ENCODE assay signal across 25 mouse cellular contexts in the genomic region with DNA sequence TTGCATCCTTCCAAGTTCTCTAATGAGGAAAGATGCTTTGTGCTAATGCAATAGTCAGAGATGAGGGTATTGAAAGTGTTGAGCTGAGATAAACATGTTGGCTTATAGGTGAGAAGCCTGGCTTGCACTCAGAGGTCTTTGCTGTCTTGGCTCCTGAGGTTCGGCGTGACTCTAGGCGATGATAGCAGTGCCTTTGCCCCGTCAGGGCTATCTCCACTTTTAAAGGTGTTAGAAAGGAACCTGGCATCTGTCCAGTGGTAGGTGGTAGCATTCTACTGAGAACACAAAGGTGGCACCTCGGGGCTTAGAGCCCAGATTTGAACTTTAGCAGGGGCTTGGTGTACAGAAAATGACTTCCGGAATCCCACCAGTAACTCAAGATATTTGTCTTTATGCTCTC.
DNase-seq lines count a peak whose midpoint lies in the region; ATAC-seq lines count a peak whose summit lies in the region.
"Had no signal": no experiment of that assay in that cellular context is flagged by ENCODE, and none has a peak within 500 bp of the region (broad histone marks: within the 10 kb centered on the region; RNA-seq: fewer than 3 reads in every experiment).

No protein-coding gene starts in this region.

- no peaks in the 10 kb centered on the region; the same call in 1 of the 2 replicates for H3K9me3 ChIP-seq in heart, embryonic 11.5 days (replicated peaks; ENCODE audit: control insufficient read depth, low read length)
- H3K9me3 ChIP-seq in heart, embryonic 15.5 days (replicated peaks) = no peaks in the 10 kb centered on the region
- H3K9me3 ChIP-seq in heart, embryonic 10.5 days = no peaks in the 10 kb centered on the region
- H3K9me3 ChIP-seq in midbrain, embryonic 11.5 days (ENCODE audit: control insufficient read depth, low read length) = no peaks in the 10 kb centered on the region
- H3K9me3 ChIP-seq in midbrain, embryonic 14.5 days (ENCODE audit: control insufficient read depth, low read length) = no peaks in the 10 kb centered on the region
- H3K9me3 ChIP-seq: embryonic facial prominence, embryonic 10.5 days; embryonic facial prominence, embryonic 12.5 days; forebrain, embryonic 13.5 days; G1E had no signal

- H3K27ac ChIP-seq in heart, embryonic 11.5 days (ENCODE audit: low read depth, low read length) = no peak overlapping the region
- no peak overlapping the region for H3K27ac ChIP-seq in heart, embryonic 15.5 days
- no peak overlapping the region for H3K27ac ChIP-seq in heart, embryonic 10.5 days
- H3K27ac ChIP-seq in midbrain, embryonic 11.5 days (ENCODE audit: low read depth, low read length) = no peak overlapping the region
- no peak overlapping the region for H3K27ac ChIP-seq in midbrain, embryonic 14.5 days (replicated peaks; ENCODE audit: low read depth, low read length)
- H3K27ac ChIP-seq: embryonic facial prominence, embryonic 10.5 days; embryonic facial prominence, embryonic 12.5 days; forebrain, embryonic 13.5 days had no signal

- H3K9ac ChIP-seq in heart, embryonic 11.5 days (ENCODE audit: low read depth, low read length) = no peak overlapping the region
- no peak overlapping the region for H3K9ac ChIP-seq in heart, embryonic 15.5 days
- no peak overlapping the region for H3K9ac ChIP-seq in midbrain, embryonic 11.5 days (ENCODE audit: low read length)
- H3K9ac ChIP-seq in midbrain, embryonic 14.5 days (replicated peaks; ENCODE audit: low read length) = no peak overlapping the region
- H3K9ac ChIP-seq: embryonic facial prominence, embryonic 12.5 days; forebrain, embryonic 13.5 days had no signal

- ATAC-seq in heart, embryonic 11.5 days (replicated peaks; ENCODE audit: insufficient number of reproducible peaks, low FRiP score, low TSS enrichment) = no peak
- peak; percentile 60; the same call in 1 of the 2 replicates for ATAC-seq in heart, embryonic 15.5 days (replicated peaks; ENCODE audit: insufficient number of reproducible peaks, insufficient read depth, low FRiP score, low read depth)
- ATAC-seq in midbrain, embryonic 11.5 days (ENCODE audit: low FRiP score) = no peak
- no peak for ATAC-seq in midbrain, embryonic 14.5 days (ENCODE audit: low FRiP score, low TSS enrichment)
- ATAC-seq: activated CD4-positive, CD25-positive, alpha-beta regulatory T cell, adult 4 months; CD4-positive, CD25-positive, alpha-beta regulatory T cell, adult 4 months; forebrain, embryonic 13.5 days; Patski had no signal

- intact Hi-C loops in heart, postnatal 10 days (cut with DNase I) = no loop called here

- no peak overlapping the region for H3K4me2 ChIP-seq in heart, embryonic 11.5 days
- H3K4me2 ChIP-seq in heart, embryonic 15.5 days = no peak overlapping the region
- H3K4me2 ChIP-seq in midbrain, embryonic 11.5 days = no peak overlapping the region
- H3K4me2 ChIP-seq in midbrain, embryonic 14.5 days (ENCODE audit: low read length) = no peak overlapping the region
- H3K4me2 ChIP-seq: embryonic facial prominence, embryonic 12.5 days; forebrain, embryonic 13.5 days had no signal

- WGBS in heart, embryonic 11.5 days (ENCODE audit: insufficient replicate concordance) = 60% methylated on average over 6 of the region's 6 CpGs
- 46% methylated on average over 6 of the region's 6 CpGs for WGBS in heart, embryonic 15.5 days
- 68% methylated on average over 6 of the region's 6 CpGs for WGBS in heart, embryonic 10.5 days
- WGBS in midbrain, embryonic 11.5 days = 90% methylated on average over 6 of the region's 6 CpGs
- 91% methylated on average over 6 of the region's 6 CpGs for WGBS in midbrain, embryonic 14.5 days

- no peaks in the 10 kb centered on the region for H3K4me1 ChIP-seq in heart, embryonic 11.5 days (ENCODE audit: control insufficient read depth, insufficient read depth, low read length)
- peaks cover 5% of the 10 kb centered on the region; the same call in 1 of the 2 replicates for H3K4me1 ChIP-seq in heart, embryonic 15.5 days (replicated peaks)
- no peaks in the 10 kb centered on the region for H3K4me1 ChIP-seq in heart, embryonic 10.5 days
- no peaks in the 10 kb centered on the region for H3K4me1 ChIP-seq in midbrain, embryonic 11.5 days (ENCODE audit: control insufficient read depth, insufficient read depth, low read length)
- H3K4me1 ChIP-seq in midbrain, embryonic 14.5 days (ENCODE audit: control insufficient read depth, insufficient read depth, low read length) = no peaks in the 10 kb centered on the region
- H3K4me1 ChIP-seq: embryonic facial prominence, embryonic 10.5 days; embryonic facial prominence, embryonic 12.5 days had no signal

- H3K27me3 ChIP-seq in heart, embryonic 11.5 days (ENCODE audit: control insufficient read depth, insufficient read depth, low read length) = no peaks in the 10 kb centered on the region
- no peaks in the 10 kb centered on the region for H3K27me3 ChIP-seq in heart, embryonic 15.5 days
- H3K27me3 ChIP-seq in heart, embryonic 10.5 days (ENCODE audit: insufficient read depth, poor library complexity, severe bottlenecking) = no peaks in the 10 kb centered on the region
- H3K27me3 ChIP-seq in midbrain, embryonic 11.5 days (ENCODE audit: control insufficient read depth, insufficient read depth, low read length) = no peaks in the 10 kb centered on the region
- no peaks in the 10 kb centered on the region for H3K27me3 ChIP-seq in midbrain, embryonic 14.5 days (ENCODE audit: control insufficient read depth, insufficient read depth, low read length)
- H3K27me3 ChIP-seq: CH12.LX; embryonic facial prominence, embryonic 12.5 days; forebrain, embryonic 13.5 days; Patski had no signal

- no peak overlapping the region for H3K4me3 ChIP-seq in heart, embryonic 11.5 days (ENCODE audit: low read depth, low read length)
- no peak overlapping the region for H3K4me3 ChIP-seq in heart, embryonic 15.5 days
- no peak overlapping the region for H3K4me3 ChIP-seq in heart, embryonic 10.5 days
- H3K4me3 ChIP-seq in midbrain, embryonic 11.5 days (ENCODE audit: low read depth, low read length) = no peak overlapping the region
- H3K4me3 ChIP-seq in midbrain, embryonic 14.5 days (replicated peaks; ENCODE audit: low read depth, low read length) = no peak overlapping the region
- H3K4me3 ChIP-seq: embryonic facial prominence, embryonic 10.5 days; embryonic facial prominence, embryonic 12.5 days; forebrain, embryonic 13.5 days had no signal

- H3K36me3 ChIP-seq in heart, embryonic 11.5 days (ENCODE audit: control insufficient read depth, insufficient read depth, low read length) = no peaks in the 10 kb centered on the region
- H3K36me3 ChIP-seq in heart, embryonic 15.5 days = no peaks in the 10 kb centered on the region
- no peaks in the 10 kb centered on the region for H3K36me3 ChIP-seq in heart, embryonic 10.5 days
- H3K36me3 ChIP-seq in midbrain, embryonic 11.5 days (ENCODE audit: control insufficient read depth, insufficient read depth, low read length) = no peaks in the 10 kb centered on the region
- no peaks in the 10 kb centered on the region for H3K36me3 ChIP-seq in midbrain, embryonic 14.5 days (ENCODE audit: control insufficient read depth, insufficient read depth, low read length)
- H3K36me3 ChIP-seq: embryonic facial prominence, embryonic 10.5 days; embryonic facial prominence, embryonic 12.5 days; G1E had no signal

- peak; percentile 83 for DNase-seq in heart, adult 11 months
- DNase-seq in heart, embryonic 10.5 days (ENCODE audit: low spot score) = no peak
- peak; percentile 25 to 38 for DNase-seq in heart, postnatal 10 days
- DNase-seq in heart, adult 8-10 months (ENCODE audit: low spot score) = no peak
- DNase-seq in midbrain, embryonic 11.5 days (ENCODE audit: low spot score, missing footprints) = peak; percentile 26
- no peak for DNase-seq in midbrain, embryonic 14.5 days
- DNase-seq: adrenal gland, adult 8-10 months; adrenal gland, postnatal 14 days; adrenal gland, postnatal 36 days; B cell, adult 2 months; cerebellum, adult 11-12 months; cerebellum, adult 2 months; cerebellum, adult 9-10 months; cerebellum, postnatal 10 days; cerebellum, postnatal 25 days had no signal

Comparison
In these comparisons a context has a peak if more than half of its experiments do, and no peak if none do; other contexts are left out.
1. DNase-seq: peak in heart, adult 11 months (single experiment), heart, postnatal 10 days (2 of 2) and midbrain, embryonic 11.5 days (single experiment); none in heart, embryonic 10.5 days (single experiment), heart, adult 8-10 months (single experiment) and midbrain, embryonic 14.5 days (single experiment).